Mouse (Mus musculus): ENCODE data around the gene Lnx2. TPM values are rescaled to one million over a fixed set of nuclear protein-coding genes. Genes with fewer than 3 reads are reported as not detected.
A peak's percentile ranks its signal among the peaks of the same experiment; 100 is the strongest.

Lnx2 gene
- total RNA-seq, 2 experiments from 2014 or later: 10.2 to 11.5 TPM

DNA sequence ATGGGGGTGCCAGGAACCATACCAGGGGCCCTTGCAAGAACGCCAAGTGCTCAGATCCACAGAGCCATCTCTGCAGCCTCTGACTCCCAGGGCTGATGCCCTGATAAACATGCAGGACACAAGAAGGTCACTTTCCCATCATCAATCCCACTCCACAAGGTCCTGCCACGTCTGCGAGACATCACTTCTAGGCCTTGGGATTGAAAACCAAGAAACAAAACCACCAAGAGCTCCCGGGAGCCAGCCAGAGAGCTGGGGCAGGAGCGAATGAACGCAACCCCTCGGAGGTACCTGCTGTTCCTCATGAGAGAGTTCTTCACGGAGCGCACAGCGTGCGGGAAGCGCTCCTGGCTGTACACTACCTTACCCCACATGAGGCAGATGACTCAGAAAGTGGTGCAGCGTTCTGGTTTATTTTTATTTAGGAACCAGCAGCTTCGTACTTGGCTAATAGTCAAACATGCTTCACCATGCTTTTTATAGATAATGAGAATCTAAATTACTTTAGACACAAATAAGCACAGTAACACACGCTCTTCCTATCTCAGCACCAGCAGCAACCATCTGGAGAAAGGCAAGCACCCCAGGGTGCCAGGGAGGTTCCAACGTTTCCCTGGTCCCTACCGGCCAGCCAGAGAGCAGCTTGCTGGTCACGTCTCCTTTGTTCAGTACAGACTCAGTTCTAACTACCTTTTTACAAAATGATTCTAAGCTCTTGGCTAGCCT lies 53.0 kb downstream of the Lnx2 start:
- no peak for DNase-seq (ENCODE audit: low spot score in 2 of 2)

DNA sequence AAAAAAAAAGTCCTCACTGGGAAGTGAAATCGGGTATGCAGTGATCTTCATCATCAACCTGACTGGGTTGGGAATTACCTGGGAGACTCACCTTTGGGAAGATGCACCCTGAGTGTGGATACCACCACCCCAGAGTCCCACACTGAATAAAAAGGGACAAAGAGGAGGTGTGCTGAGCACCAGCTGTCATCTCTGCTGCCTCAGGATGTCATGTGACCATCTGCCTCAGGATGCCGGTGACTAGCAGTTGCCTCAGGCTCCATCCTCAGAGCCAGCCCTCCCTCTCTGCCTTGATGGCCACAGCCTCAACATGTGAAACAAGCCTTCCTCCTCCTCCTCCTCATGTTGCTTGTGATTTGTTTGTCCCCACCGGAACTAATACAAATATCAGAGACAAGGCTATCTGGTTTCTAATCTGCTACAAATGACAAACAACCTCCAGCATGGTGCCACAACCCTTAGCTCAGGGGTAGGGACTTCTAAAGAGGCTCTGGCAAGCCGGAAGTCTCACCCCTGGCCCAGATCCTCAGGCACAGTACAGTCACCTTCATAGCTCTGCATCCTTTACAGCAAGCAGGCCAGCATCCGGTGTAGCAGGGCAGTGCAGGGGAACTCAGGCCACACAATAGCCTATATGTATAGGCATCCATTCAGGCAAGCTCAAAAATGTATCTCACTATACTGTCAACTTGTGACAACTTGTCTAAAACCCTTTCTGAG lies 54.7 kb downstream of the Lnx2 start:
- DNase-seq (ENCODE audit: low spot score in 2 of 2): no peak

DNA sequence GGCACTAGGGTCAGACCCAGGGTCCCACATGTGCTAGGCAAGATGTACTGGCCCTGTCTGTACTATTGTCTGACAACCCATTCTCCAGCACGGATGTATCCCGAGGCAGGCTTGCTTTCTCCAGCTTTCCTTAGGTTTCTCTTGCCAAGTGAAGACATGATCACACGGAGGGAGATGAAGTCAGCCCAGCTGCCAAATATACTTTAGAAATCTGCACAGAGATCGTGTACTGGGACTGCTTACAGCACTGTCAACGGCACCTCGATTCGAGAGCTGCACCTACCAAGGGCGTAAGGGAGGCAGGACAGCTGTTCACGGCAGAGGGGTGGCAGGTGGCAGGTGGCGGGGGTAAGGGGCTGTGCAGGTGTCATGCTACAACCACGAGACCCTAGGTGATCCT lies 55.8 kb downstream of the Lnx2 start:
- no peak for DNase-seq (ENCODE audit: low spot score in 2 of 2)

DNA sequence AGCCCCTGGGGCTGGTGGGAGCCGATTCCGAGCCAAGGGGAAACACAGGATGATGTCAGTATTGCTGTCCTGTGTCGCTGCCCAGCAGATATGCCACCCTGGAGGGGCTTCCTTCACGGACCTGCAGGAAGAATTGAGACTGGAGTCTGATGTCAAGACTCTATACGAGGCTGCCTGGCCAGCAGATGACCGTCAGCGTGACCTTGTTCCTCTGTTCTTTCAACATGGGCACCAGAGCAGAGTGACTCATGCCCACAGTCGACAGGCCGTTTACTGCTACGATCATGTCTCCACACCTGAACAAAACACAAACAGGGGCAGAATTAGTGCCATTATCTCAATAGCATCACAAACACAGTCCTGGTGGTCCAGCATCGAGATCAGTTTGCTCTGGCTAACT lies 57.6 kb downstream of the Lnx2 start:
- DNase-seq (ENCODE audit: low spot score in 2 of 2): peak in 1 of 2 experiments; percentile 26

DNA sequence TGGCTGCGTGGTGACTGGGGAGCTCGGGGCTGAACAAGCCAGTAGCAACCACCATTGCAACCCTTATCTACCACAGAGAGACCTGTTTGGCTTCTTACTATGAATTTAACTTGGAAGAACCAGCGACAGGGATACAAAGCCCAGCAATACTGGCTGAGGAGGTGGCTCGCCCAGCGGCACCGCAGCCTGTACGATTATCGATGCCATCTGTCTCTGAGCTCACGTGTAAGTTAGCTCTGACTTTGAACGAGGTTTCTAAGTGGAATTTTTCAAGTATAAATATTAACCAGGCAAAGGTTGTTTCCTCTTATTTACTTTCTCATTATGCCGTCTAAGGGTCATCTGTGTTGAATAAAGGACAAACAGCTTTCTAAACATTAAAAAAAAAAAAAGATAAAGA lies 58.9 kb downstream of the Lnx2 start:
- DNase-seq (ENCODE audit: low spot score in 2 of 2): no peak

DNA sequence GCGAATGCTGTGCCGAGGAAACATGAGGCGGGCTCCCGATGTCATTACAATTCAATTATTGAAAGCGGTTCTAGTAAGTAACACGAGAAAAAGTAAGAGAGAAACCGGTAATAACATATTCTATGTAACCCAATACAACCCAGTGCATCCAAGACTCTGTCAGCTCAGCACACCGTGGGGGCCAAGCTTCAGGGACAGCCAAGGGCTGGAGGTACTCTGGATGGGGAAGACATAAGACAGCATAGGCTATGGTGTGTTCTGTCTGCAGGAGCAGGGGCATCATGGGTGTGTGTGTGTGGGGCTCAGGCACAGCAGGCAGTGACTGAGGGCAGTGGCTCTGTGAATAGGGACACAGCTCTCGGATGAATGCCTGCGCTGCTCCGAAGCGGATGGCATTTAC lies 59.8 kb downstream of the Lnx2 start:
- no peak for DNase-seq (ENCODE audit: low spot score in 2 of 2)

DNA sequence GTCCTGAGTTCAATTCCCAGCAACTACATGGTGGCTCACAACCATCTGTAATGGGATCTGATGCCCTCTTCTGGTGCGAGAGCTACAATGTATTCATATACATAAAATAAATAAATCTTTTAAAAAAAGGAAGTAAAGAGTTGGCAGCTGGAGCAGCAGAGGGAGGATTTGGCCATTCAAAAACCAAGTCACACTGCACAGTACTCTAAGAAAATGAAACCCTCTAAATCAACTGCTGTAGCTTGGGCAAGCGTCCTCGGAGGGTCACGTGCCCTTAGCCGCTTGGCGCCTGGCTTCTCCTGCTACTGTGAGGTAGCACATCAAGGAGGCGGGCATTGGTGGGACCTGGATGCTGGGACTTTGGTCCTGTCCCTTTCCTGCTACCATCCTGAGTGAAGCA lies 61.2 kb downstream of the Lnx2 start:
- DNase-seq (ENCODE audit: low spot score in 2 of 2): no peak

DNA sequence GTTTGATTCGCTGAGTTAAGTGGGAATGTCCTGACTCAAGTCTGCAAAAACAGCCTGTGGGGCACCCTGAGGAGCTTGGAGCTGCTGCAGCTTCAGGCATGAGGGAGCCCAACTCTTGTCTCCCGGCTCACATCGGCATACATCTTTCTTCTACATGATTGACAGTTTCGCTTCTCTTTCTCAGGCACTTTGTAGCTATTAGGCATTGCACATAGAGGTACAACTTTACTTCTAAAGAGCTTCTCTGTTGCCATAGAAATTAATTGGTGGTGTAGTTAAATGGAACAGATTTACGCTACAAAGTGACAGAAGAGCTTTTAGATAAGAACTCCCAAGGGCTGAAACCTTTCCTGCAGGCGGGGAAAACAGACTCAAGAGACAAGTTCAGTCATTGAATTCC lies 62.5 kb downstream of the Lnx2 start:
- no peak for DNase-seq (ENCODE audit: low spot score in 2 of 2)

DNA sequence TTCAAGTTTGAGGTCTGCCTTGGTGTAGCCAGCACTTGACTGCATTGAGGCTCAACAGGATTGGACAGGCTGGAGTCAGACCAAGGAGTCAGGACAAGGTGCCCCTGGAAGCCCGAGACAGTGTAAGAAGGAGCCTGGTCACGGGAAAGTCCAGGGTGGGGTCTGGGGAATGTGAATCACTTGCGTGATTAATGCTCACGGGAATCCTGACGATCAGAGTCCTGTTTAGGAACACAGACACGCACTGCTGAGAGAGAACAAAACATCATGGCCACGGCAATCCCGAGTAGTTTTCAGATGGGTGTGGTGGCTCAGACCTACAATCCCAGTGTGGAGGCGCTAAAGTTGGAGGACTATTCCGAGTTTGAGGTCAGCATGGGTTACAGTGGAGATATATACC lies 65.1 kb downstream of the Lnx2 start:
- no peak for DNase-seq (ENCODE audit: low spot score in 2 of 2)

DNA sequence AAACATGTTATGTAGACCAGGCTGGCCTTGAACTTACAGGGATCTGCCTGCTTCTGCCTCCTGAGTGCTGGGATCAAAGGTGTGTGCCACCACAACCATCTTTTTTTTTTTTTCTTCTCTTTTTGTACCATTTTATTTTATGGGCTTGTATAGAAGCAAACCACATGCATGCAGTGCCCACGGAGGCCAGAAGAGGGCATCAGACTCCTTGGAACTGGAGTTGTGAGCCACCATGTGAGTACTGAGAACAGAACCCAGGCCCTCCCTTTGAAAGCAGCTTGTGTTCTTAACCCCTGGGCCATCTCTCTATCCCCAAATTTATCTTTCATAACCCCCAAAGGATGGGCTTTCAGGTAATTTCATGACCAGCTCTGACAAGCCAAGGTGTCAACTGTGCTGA lies 73.1 kb downstream of the Lnx2 start:
- no peak for DNase-seq (ENCODE audit: low spot score in 2 of 2)

DNA sequence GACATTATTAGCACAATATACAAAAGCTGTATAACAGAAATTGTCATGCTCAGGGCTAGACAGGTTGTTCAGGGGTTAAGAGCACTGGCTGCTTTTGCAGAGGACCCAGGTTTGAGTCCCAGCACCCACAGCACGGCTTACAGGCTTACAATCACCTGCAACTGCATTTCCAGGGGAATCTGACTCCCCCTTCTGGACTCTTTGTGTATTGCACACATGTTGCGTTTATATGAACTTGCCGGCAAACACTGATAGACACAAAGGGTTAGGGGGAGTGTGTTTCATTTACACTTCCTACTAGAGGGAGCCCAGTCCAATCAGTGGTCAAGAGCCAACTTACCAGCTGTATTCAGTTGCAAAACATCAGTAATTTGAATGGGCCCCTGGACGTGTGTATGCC lies 75.1 kb downstream of the Lnx2 start:
- DNase-seq (ENCODE audit: low spot score in 2 of 2): no peak

DNA sequence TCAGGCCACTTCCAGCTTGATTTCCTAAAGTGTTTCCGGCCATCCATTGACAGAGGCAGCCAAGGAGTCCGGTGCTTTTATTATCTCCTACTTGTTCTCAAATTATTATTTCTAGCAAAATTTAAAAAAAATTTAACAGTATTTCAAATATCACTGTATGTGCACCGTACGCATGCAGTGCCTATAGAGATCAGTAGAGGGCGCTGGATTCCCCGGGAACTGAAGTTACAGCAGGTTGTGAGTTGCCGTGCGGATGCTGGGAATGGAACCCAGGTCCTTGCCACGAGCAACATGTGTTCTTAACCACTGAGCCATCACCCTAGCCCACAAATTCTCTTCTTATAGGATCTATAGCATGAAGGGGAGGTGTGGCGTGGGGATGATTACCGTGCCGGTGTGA lies 77.6 kb downstream of the Lnx2 start:
- DNase-seq (ENCODE audit: low spot score in 2 of 2): no peak

DNA sequence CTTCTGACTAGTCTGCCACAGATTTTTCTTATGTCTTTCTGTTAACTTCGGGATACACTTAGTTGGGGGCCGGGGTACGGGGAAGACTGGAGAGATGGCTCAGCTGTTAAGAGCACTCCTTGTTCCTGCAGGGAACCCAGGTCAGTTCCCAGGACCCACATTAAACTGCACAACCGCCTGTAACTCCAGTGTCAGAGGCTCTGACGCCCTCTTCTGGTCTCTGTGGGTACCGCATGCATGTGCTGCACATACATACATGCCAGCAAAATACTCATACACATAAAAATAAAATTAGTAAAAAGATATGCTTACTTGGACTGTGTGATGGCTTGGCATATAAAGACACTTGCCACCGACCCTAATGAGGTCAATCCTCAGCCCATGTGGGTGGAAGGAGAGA lies 79.6 kb downstream of the Lnx2 start:
- DNase-seq (ENCODE audit: low spot score in 2 of 2): no peak

DNA sequence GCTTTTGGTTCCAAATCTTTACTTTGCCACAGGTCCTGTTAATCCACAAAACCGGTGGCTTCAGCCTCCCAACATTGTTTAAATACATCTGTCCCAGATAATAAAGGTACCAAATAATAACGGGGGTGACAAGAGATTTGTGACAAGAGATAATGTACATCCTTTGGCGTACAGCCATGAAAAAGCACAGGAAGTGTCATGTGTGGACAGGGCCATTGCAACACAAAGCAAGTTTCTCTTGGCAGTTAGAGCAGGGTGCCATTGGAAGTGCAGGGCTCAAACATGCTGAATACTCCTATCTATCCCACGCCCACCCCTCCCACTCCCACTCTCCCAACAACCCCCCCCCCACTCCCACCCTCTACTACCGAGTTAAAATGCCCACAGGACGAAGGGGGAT lies 81.4 kb downstream of the Lnx2 start:
- no peak for DNase-seq (ENCODE audit: low spot score in 2 of 2)

DNA sequence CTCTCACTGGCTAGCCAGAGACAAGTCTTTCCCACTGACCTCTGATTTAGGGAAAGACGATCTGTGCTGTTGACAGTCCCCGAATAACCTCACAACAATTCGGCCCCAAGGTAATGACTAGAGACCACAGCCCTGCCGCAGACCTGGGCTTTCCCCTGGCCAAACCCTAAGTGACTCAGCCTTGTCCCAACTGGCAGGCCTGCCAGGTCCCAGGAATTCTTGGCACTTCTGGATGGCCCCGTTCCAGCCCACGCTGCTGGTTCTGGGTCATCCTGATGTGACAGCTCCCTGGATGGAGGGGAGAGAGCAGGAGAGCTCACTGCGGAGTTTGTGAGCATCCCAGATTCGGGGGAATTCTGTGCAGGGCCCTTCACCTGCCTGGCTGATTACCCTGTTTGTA lies 82.9 kb downstream of the Lnx2 start:
- DNase-seq (ENCODE audit: low spot score in 2 of 2): peak; percentile 39 to 50

DNA sequence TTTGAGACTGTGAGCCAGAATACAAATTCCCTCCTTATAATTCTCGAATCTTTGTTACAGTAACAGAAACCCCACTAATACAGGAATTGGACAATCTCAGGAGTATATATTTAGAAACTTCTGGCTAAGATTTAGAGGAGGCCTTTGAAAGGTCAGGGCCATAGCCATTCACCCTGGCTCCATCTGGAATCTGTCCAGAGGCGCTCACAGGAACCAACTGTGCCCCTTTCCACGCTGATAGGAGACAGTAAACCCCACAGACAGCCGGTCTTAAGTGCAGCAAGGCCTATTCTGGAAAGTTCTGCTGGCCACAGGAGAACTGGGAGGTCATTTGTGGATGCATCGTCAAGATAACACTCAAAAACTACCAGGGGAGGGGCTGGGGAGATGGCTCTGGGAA lies 87.3 kb downstream of the Lnx2 start:
- peak; percentile 30 to 37 for DNase-seq (ENCODE audit: low spot score in 2 of 2)

DNA sequence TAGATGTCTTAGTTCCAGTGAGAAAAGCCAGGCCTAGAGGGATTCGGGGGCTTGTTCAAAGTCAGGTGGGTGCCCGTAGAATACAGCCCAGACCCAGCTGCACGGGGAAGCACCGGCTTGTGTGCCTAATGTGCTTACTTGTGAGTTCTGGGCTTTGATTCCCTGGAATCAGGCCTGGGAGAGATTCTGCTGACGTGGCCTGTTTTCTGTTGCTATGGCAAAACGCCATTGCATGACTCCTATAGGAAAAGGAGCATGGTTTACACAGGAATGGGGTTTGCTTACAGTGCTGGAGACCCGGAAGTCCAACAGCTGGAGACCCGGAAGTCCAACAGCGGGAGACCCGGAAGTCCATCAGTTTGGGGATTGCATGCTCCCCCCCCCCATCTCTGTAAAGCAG lies 88.8 kb downstream of the Lnx2 start:
- DNase-seq (ENCODE audit: low spot score in 2 of 2): no peak

DNA sequence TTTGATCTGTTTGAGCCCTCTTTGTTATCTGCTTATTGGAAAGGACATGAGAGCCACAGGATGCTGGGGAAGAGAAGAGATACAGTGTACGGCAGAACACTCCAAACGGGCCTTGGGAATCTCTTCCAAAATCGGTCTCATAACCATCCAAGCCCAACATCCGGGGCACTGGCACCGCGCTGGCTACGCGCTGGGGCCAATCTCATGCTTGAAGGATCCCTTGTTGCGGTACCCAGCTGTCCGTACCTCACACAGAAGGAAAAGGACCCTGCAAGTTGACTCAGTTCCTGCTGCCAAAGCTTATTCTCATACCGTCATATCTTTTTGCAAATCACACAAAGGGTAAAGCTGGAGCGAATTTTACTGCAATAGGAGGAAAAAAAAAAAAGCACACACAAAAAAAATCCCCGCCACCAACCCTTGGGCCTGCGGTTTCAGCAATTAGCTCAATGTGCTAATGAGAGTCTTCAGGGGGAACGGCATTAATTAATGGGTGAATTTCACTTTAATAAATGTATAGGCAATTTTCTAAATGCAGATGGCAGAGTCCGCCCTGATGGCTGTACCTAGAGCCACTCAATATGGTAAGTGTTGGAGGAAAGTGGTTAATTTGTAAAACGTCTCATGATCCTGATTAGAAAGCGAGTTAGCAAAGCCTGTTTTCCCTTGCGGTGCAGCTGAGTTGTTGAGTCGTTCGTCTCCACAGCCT lies 90.5 kb downstream of the Lnx2 start:
- no peak for DNase-seq (ENCODE audit: low spot score in 2 of 2)

DNA sequence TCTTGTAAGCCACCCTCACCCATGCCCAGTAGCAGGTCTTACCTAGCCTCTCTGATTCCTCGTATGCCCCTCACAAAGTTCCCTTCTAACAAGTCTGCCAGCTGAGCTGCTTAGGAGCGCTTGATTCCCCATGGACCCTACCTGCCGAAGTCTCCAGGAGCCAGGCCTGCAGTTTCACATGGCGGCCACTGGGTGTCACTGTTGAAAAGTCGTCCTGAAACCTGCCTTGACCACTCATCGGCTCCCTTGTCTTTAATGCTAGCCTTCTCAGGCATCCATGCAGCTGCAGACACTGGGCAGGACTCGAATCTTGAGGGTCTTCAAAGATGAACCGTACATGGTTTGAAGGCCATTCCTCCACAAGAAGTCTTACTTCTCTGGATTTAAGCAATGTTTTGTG lies 93.2 kb downstream of the Lnx2 start:
- peak; percentile 55 to 72 for DNase-seq (ENCODE audit: low spot score in 2 of 2)

DNA sequence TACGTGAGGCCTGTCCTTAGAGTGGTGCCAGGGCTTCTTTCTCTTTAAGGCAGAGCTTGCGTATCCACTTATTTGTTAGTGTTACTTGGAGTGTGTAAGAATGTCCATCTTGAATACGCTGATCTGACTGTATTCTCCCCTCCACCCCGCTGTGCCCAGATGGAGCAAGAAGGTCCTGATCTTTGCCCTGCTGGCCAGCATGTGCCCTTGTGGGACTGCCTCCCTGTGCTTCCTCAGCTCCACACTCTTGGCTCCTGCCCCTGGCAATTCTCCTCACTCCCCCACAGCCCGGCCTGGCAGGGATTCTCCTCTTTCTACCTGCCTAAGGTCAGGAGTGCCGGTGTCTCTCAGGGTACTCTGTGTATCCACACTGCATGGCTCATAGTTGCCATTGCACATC lies 95.0 kb downstream of the Lnx2 start:
- no peak for DNase-seq (ENCODE audit: low spot score in 2 of 2)

DNA sequence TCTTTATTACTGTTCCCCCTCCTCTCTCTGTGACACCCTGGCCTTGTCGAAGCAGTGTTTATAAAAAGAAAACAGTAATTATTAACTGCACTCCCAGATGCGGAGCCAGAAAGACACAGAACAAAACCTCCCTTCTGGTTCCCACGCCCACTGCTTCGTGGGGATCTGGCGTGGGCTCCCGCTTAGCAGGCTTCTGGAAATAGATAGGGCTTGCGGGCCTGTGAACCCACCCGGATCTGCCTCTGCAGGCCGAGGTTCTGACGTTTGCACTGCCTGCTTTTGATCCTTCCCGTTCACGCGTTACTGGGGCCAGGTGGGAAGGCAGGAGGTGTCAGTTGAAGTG lies 101.6 kb downstream of the Lnx2 start:
- no peak for DNase-seq (ENCODE audit: low spot score in 2 of 2)

Measured in adrenal gland, adult 18-20 months (tissue).